Mouse (Mus musculus) lung, postnatal 0 days (tissue): Measurements from ENCODE around the gene Polg.

Source experiments
- CTCF ChIP-seq: IDR thresholded peaks from 2 replicates; pipeline ENCODE4 v1.5.1; 2016; ENCODE audit warnings: antibody characterized with exemption, mild to moderate bottlenecking
- EP300 ChIP-seq: IDR thresholded peaks from 2 replicates; pipeline ENCODE4 v1.6.1; 2016; ENCODE audit warnings: antibody characterized with exemption, mild to moderate bottlenecking, control low read depth

DNA sequence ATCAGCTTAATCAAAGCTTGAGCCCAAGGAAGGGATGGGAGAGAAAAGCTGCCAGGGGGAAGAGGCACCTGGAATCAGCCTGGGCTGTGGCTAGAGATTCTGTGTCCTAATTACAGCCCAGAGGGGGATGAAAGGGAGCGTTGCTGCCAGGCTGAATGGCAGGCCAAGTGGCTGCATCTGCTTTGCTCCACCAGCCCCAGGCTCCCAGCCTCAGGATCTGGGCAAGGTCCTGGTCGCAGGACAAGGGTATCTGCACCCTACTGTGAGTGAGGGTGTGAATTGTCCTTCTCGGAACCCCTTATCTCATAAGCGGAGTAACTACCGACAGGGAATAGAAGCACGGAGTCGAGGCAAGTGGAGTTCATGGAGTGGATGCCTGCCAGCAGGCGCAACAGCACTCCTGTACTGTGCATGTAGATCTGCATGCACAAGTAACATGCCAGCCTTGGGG, 35.4 kb upstream of the Polg start:
- TF ChIP-seq CTCF (no peak), EP300 (no peak)
